Mouse (Mus musculus): Measurements from ENCODE around the gene Rnf150.

Rnf150 gene

GRCm38 (mm10) chr8:82895091-82895490 lies 31.9 kb downstream of the Rnf150 start:
- DNase-seq, result no peak

DNA sequence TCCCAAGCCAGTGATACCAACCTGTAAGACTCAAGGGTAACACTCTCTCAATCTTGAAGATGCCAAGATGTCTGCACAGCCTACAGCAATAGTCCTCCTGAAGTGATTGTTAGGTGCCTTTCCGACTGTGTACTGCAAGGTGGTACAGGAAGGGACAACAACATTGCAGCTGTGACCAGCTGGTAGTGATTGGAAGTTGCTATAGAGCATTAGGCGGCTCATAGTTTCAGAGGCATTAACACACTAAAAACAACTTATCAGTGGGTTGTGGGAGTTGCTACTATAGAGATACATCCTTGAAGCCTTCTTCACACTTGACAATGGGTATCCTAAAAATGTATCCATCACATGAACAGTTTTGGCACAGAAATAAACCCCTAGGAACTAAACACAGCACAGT lies 33.6 kb downstream of the Rnf150 start:
- DNase-seq, result no peak

DNA sequence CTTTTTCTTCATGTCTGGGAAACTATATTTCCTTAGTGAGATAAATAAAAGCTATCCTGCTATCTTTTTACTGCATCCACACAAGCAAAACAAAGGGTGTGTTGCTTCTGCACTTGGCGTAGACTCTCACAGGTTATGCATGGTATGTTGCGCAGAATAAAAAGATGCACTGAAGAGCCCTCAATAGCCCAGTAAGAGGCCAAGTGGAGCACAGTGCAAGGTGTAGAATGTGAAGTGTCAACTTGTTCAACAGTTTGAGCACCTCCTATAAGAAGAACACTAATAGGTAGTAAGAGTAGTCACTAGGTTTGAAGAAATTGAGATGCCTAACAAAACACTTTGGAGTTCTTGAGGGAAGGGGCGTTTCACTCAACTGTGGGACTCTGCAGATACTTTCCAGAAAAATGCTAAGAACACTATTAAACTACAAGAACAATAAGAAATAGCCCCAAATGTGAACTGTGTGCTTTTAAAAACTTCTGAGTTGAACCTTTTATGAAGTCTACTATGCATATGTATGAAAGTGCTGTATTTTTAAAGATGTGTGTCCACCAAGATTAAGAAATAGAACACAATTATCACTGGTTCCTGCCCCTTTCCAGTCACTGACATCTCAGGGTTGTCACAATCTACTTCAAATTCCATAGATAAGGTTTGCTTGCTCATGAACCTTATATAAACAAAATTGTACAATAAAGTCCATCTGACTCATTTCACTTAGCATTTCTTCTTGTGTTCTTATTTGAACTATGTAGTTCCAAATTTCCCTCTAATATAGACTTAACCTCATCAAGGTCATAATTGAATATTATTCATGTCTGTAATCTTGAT lies 34.7 kb downstream of the Rnf150 start:
- DNase-seq, result no peak

GRCm38 (mm10) chr8:82898459-82898841 lies 35.3 kb downstream of the Rnf150 start:
- DNase-seq, result no peak

DNA sequence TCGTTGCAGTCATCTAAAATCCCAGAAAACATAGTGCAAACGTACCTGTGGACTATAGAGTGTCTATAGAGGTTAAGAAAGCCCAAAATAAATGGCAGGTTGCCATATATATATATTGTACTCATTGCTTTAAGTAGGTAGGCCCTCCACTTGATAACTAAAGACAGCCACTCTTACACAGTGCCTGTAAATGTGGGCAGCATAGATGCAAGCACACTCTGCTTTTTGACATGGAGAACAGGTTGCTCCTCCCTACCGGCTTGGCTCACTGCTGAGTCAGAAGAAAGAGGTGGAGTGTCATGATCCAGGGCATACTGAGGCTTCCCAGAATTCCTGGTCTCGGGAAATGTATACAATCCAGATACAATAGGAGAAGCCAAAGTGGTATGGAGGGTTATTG lies 37.8 kb downstream of the Rnf150 start:
- DNase-seq, result no peak

DNA sequence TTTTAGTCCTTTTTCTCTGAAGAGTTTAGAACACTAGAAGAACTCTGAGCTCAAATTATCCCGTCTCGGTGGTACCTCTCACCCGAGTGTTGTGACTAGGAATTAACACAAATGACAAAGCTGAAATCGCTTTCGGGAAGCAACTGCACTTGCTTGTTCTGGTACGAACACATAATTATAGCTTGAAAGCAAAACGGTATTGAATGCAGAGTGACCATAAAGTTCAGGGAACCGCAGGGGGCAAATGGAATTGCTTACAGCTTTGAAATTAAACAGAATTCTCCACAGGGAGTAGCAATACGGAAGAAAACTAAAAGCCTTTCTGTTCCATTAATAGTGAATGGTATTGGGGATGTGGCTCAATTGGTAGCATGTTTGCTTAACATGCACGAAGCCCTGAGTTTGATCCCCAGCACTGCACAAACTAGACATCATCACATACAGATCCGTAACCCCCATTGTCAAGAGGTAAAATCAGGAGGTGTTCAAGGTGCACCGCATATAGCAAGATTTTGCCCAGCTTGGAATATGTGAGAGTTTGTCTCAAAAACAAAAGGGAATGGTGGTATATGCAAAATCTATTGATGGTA lies 38.5 kb downstream of the Rnf150 start:
- no peak for DNase-seq

GRCm38 (mm10) chr8:82903497-82903896 lies 40.3 kb downstream of the Rnf150 start:
- no peak for DNase-seq

DNA sequence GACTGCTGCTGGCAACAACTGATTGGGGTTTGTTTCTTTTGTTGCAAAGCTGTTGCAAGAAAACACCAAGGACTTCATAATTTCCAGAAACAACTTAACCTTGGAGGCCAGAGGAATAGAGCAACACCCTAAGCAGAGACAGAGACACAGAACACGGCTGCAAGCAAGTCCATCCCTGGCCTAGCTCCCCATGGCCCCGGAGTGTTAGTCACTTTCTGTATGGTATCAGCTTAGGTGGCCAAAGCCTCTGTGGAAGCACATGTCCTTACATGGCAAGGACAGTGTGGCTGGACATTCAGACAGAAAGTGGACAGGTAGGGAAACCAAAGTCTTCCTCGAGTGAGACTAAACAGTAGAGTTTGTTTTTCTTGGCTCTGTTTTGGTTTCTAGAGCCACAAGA lies 44.1 kb downstream of the Rnf150 start:
- DNase-seq, result no peak

DNA sequence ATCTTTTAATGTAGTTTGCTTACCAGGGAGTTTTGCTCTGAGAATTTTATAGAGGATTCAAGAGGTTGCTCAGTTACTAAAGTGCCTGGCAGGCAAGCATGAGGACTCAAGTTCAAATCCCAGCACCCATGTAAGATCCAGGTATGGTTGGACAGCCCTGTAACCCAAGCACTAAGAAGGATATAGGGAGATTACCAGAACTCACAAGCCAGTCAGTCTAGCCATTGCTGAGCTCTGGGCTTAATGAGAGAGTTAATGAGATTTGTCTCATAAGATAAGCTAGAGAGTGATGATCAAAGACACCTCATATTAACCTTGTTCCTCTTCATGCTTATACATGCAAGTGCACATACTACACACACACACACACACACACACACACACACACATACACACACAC lies 48.3 kb downstream of the Rnf150 start:
- DNase-seq, result no peak

GRCm38 (mm10) chr8:82912282-82912681 lies 49.1 kb downstream of the Rnf150 start:
- no peak for DNase-seq

GRCm38 (mm10) chr8:82914543-82914942 lies 51.4 kb downstream of the Rnf150 start:
- DNase-seq, result no peak

- DNase-seq, result no peak
These were observed 53.8 kb downstream of the Rnf150 start for GRCm38 (mm10) chr8:82916851-82917539.

- no peak for DNase-seq
These were observed 54.6 kb downstream of the Rnf150 start for GRCm38 (mm10) chr8:82917540-82918316.

DNA sequence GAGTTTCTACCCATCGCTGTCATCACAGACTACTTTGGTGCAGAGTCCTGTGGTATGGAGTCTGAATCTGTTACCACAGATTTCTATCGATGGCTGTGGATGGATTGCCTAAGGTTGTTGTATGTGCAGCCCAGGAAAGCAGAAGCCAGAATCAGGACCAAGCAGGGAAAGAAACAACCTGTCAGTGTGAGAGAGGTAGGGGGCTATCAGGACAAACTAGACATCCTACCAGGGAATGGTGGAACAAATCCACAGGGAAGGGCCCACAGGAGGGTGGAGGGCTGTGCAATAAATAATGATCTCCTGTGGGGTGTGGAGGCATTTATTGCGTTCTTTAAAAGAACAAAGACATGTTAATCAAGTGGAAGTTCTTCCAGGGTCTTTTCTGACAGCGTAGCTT lies 56.5 kb downstream of the Rnf150 start:
- DNase-seq, result no peak

DNA sequence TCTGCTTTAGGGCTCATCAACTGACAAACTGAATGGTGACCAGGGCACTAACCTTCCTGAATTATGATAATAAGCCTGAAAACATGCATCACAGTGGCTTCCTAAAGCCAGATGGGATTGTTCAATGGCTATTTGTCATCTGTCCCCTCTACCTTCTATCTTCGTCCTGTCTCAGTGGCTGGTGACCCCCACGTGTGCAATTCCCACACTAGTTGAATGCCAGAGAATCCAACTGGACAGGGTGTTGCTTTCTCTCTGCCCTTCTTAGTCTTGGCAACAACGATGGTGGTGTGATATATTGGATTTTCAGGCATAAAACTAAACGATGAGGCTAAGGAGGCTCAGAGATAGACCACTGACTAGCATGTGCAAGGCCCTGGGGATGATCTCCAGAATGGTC lies 57.0 kb downstream of the Rnf150 start:
- no peak for DNase-seq

- no peak for DNase-seq
These were observed 62.1 kb downstream of the Rnf150 start for GRCm38 (mm10) chr8:82925286-82925685.

- DNase-seq, result no peak
These were observed 63.4 kb downstream of the Rnf150 start for GRCm38 (mm10) chr8:82926518-82926917.

DNA sequence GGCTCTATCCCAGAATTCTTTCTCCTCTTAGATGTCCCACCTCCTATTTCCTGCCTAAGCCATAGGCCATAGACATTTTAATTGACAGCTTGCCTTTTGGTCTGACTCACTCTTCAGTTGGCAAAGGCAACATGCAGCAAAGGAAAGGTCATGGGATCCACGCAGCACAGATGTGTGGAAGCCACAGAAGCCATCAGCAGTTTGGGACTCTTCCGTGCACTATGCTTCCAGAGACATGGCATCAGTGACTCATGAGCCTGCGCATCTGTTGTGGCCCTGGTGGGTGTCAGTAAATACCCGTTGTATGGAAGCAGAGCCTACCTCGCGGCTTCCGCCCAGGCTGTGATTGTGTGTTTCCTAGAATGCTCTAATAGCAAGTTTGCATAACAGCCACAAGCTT lies 68.4 kb downstream of the Rnf150 start:
- no peak for DNase-seq

DNA sequence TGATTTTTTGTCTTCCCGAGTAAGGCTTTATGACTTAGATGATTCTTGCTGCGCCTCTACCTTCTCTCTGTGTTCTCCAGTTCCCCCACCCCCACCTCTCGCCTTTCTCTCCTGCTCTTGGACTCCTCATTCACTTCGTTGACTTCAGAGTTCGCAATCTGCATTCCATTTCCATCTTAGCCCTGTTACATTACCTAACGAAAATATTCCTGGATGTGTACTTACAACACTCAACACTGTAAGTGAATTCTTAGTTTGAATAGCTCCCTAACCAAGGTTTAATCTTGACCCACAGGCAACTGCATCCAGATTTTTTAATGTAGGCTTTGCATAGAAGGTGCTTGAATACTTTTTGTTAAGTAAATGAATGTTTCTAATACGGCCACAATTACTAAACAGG lies 73.0 kb downstream of the Rnf150 start:
- DNase-seq, result no peak

DNA sequence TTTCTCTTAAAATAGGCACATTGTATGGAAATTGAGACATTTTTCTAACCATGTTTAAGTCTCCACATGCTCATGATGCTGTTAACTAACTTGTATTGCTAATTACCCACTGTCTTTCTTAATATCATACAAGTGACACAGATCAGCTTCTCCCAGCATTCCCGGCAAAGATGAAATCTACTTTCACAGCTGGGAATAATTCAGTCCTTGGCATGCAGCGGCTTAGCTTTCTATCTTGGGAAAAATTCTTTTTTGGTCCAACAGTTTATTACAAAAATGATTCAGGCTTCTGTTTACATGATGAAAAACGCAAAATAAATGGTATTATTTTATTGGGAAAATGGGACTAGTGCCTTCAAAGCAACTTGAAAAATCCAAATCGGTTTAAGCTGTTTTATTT lies 73.7 kb downstream of the Rnf150 start:
- no peak for DNase-seq

- peak; percentile 22 for DNase-seq
These were observed 76.8 kb downstream of the Rnf150 start for GRCm38 (mm10) chr8:82939912-82940311.

DNA sequence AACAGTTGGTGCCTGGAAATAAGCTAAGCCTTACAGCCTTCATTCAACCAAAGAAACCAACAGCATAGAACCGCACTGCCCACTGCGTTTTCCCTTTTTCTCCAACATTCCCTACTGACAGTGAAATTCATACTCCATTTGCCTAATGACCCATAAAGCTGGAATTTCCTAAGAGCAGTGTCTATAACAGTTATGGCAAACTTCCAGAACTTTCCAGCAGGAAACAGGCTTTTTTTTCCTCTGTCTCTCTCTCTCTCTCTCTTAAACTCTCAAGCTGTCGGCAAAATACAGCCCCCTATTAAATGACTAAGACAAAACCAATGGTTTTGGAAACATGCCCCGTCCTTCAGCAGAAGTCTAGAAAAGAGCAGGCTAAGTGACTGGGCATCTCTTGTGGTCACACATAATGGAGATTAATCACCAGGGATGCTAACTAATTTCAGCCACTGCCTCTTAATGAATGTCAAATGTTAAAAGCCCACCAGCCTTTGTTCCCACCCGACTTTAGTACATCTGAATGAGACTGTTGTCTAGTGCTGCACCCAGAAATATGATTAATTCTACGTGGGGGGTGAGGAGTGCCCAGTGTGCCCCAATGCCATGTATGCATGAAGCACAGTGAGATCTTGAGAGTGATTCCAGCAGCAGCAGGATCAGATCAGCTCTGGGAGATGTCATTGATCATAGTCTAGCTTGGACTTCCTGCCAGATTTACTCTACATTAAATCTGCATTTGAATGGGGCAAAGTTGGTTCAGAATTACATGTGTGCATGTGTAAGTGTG lies 80.3 kb downstream of the Rnf150 start:
- no peak for DNase-seq

DNA sequence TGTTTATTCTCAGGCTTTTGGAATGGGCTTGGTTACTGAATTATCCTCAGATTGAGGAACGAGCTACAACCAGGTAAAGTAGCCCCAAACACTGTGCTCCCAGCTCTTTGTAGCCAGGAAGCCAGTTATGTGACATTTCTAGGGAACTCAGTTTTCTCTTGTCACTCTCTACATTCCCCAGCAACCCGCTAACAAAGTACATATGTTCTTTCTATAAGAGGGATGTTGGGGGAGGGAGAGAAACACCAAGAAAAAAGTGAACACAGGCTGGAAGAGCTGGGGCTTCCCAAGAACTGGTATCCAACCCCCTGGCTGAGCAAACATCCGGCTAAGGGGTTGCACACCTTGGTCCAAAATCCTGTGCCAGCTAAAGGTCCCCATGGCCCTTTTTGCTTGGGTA lies 82.7 kb downstream of the Rnf150 start:
- DNase-seq, result no peak

Measured in cerebellum, adult 9-10 months (tissue).